Mouse (Mus musculus) lung, postnatal 0 days (tissue): ENCODE data around the gene Mrpl21.

Experiments used
- CTCF ChIP-seq: IDR thresholded peaks from 2 replicates; pipeline ENCODE4 v1.5.1; 2016; ENCODE audit warnings: antibody characterized with exemption, mild to moderate bottlenecking
- EP300 ChIP-seq: IDR thresholded peaks from 2 replicates; pipeline ENCODE4 v1.6.1; 2016; ENCODE audit warnings: antibody characterized with exemption, mild to moderate bottlenecking, control low read depth

DNA sequence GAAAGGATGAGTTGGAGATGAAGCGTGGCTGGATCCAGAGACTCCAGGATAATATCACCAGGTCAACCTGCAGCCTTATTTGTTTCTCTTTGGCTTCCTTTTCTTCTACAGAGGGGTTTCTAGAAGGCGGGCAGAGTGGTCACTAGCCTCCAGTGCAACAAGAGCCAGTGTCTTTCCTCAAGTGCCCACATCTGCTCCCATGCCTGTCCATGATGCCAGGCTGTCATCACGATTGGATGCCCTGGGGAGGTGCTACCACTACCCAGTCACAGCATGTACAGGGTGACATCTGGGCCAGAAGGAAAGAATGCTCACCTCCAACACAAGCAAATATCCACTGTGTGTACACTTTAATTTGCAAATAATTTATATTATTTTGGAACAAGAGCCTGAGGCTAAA, 22.1 kb upstream of the Mrpl21 start:
- TF ChIP-seq CTCF (no peak), EP300 (no peak)
